Mouse (Mus musculus) C2C12 (cell line): ENCODE results near the gene C2cd3. TPM values are rescaled to one million over a fixed set of nuclear protein-coding genes. Genes with fewer than 3 reads are reported as not detected.

Source experiments
- H3K27me3 ChIP-seq: one replicate; pipeline ENCODE4 v1.6.1; 2011; ENCODE audit not compliant: control insufficient read depth, insufficient read depth, insufficient read length
- H3K36me3 ChIP-seq: one replicate; pipeline ENCODE4 v1.6.1; 2011; ENCODE audit not compliant: control insufficient read depth, insufficient read depth
- H3K4me3 ChIP-seq: one replicate; pipeline ENCODE4 v1.5.1; 2011; ENCODE audit warnings: mild to moderate bottlenecking, control low read depth; ENCODE audit not compliant: poor library complexity, insufficient read depth, severe bottlenecking
- H3K79me2 ChIP-seq: one replicate; pipeline ENCODE4 v1.6.1; 2011; ENCODE audit not compliant: control insufficient read depth, insufficient read depth
- H3K79me3 ChIP-seq: one replicate; pipeline ENCODE4 v1.6.1; 2011; ENCODE audit warnings: low read depth, control low read depth
- H3ac ChIP-seq: one replicate; pipeline ENCODE3; 2011; ENCODE audit warnings: low read depth; ENCODE audit not compliant: control insufficient read depth, insufficient read length
- CEBPB ChIP-seq: IDR thresholded peaks from one replicate; pipeline ENCODE4 v1.6.1; 2011; ENCODE audit warnings: low read depth, mild to moderate bottlenecking, control low read depth, moderate library complexity
- CTCF ChIP-seq: IDR thresholded peaks from one replicate; pipeline ENCODE4 v1.5.1; 2011; ENCODE audit not compliant: control insufficient read depth, insufficient read depth, insufficient read length
- FOSL1 ChIP-seq: IDR thresholded peaks from one replicate; pipeline ENCODE4 v1.8.0; 2011; ENCODE audit warnings: mild to moderate bottlenecking, low read length; ENCODE audit not compliant: poor library complexity, insufficient read depth, severe bottlenecking
- MAX ChIP-seq: IDR thresholded peaks from one replicate; pipeline ENCODE4 v1.6.1; 2011; ENCODE audit warnings: mild to moderate bottlenecking, control low read depth
- MYOD1 ChIP-seq: IDR thresholded peaks from one replicate; pipeline ENCODE4 v1.6.1; 2011; ENCODE audit warnings: low read depth; ENCODE audit not compliant: control insufficient read depth, insufficient read length
- MYOG ChIP-seq: IDR thresholded peaks from one replicate; pipeline ENCODE4 v1.6.1; 2011; ENCODE audit not compliant: control insufficient read depth, insufficient read length; ENCODE audit errors: extremely low read depth
- USF1 ChIP-seq: IDR thresholded peaks from one replicate; pipeline ENCODE4 v1.6.1; 2011; ENCODE audit warnings: low read depth, mild to moderate bottlenecking, control low read depth, moderate library complexity
- polyA plus RNA-seq: library from polyadenylated mRNA; unstranded; fragments of >200 nt; fragmentation: generic; extraction: Trizol; gene quantifications from one replicate; pipeline ENCODE4 v1.2.1, GENCODE M21; 2012; ENCODE audit warnings: missing spikeins

C2cd3 gene
- polyA plus RNA-seq, 1 experiment = 7.8 TPM

- no peak for TF ChIP-seq MAX
- no peak for TF ChIP-seq FOSL1
- no peak for TF ChIP-seq MYOD1
- no peak for TF ChIP-seq CEBPB
- TF ChIP-seq CTCF = no peak
- TF ChIP-seq USF1 = no peak
- no peak for TF ChIP-seq MYOG
- Histone ChIP-seq H3K79me2 (no peaks in the 10 kb centered on the region), H3K4me3 (no peak overlapping the region), H3ac (no peak overlapping the region), H3K36me3 (no peaks in the 10 kb centered on the region), H3K27me3 (no peaks in the 10 kb centered on the region), H3K79me3 (no peaks in the 10 kb centered on the region)
Observed at GRCm38 (mm10) chr7:100388174-100388573, 16.1 kb downstream of the C2cd3 start.

- H3K79me3 ChIP-seq = no peaks in the 10 kb centered on the region
- no peak for TF ChIP-seq MYOD1
- TF ChIP-seq MAX = no peak
- no peak for TF ChIP-seq CTCF
- TF ChIP-seq MYOG = no peak
- TF ChIP-seq CEBPB = no peak
- TF ChIP-seq FOSL1 = no peak
- TF ChIP-seq USF1 = no peak
- H3K36me3 ChIP-seq = no peaks in the 10 kb centered on the region
- H3K79me2 ChIP-seq = no peaks in the 10 kb centered on the region
- no peak overlapping the region for H3K4me3 ChIP-seq
- no peak overlapping the region for H3ac ChIP-seq
- no peaks in the 10 kb centered on the region for H3K27me3 ChIP-seq
Observed at GRCm38 (mm10) chr7:100390166-100390565, 18.1 kb downstream of the C2cd3 start.

- Histone ChIP-seq H3ac (no peak overlapping the region), H3K79me3 (no peaks in the 10 kb centered on the region), H3K4me3 (no peak overlapping the region), H3K79me2 (no peaks in the 10 kb centered on the region), H3K27me3 (no peaks in the 10 kb centered on the region), H3K36me3 (no peaks in the 10 kb centered on the region)
- TF ChIP-seq CEBPB (no peak), MYOG (no peak), CTCF (no peak), FOSL1 (no peak), USF1 (no peak), MYOD1 (no peak), MAX (no peak)
Observed at GRCm38 (mm10) chr7:100392265-100392664, 20.2 kb downstream of the C2cd3 start.

GRCm38 (mm10) chr7:100399231-100399913 is 27.3 kb downstream of the C2cd3 start:
- Histone ChIP-seq H3K4me3 (no peak overlapping the region), H3K36me3 (no peaks in the 10 kb centered on the region), H3ac (no peak overlapping the region), H3K27me3 (no peaks in the 10 kb centered on the region), H3K79me2 (no peaks in the 10 kb centered on the region), H3K79me3 (no peaks in the 10 kb centered on the region)
- no peak for TF ChIP-seq CTCF
- no peak for TF ChIP-seq MAX
- TF ChIP-seq USF1 = no peak
- TF ChIP-seq CEBPB = no peak
- no peak for TF ChIP-seq FOSL1
- TF ChIP-seq MYOD1 = no peak
- TF ChIP-seq MYOG = no peak

- no peak overlapping the region for H3ac ChIP-seq
- no peaks in the 10 kb centered on the region for H3K79me2 ChIP-seq
- no peak overlapping the region for H3K4me3 ChIP-seq
- H3K36me3 ChIP-seq = no peaks in the 10 kb centered on the region
- H3K79me3 ChIP-seq = no peaks in the 10 kb centered on the region
- TF ChIP-seq MYOG = no peak
- TF ChIP-seq USF1 = no peak
- TF ChIP-seq CTCF = no peak
- TF ChIP-seq MYOD1 = no peak
- no peak for TF ChIP-seq CEBPB
- no peak for TF ChIP-seq MAX
- TF ChIP-seq FOSL1 = no peak
- H3K27me3 ChIP-seq = no peaks in the 10 kb centered on the region
Observed at GRCm38 (mm10) chr7:100400899-100401539, 29.0 kb downstream of the C2cd3 start.
